Mouse (Mus musculus): Measurements from ENCODE around the gene Antxrl. TPM values are rescaled to one million over a fixed set of nuclear protein-coding genes. Genes with fewer than 3 reads are reported as not detected.

Antxrl gene
- not detected in 2 replicates for polyA plus RNA-seq (2016; fragmentation: Nextera tagmentation; extraction: Ambion mirVana)

DNA sequence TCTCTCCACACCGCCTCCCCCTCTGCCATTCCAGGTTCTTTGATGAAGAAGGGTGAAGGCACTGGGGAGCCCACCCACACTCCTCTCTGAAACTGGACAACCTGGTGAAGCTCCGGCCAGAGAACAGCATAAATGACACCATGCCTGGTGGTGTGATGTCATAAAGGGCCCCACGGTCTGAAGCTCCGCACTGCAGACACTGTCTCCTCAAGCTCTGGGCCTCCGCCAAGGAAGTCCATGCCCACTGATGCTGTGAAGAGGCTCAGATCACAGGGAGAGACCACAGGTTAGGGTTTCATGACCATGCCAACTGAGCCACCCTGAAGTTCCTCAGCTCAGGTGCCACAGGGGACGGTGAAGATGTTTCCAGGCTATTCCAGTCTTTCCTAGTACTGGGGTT, at the start of gene Antxrl:
Gene Antxrl (plus strand): TSS at position 192 of the 400 bp plus-strand sequence.
- no peak for ATAC-seq (ENCODE audit: low FRiP score)
- Histone ChIP-seq H3K27me3 (no peaks in the 10 kb centered on the region), H3K9me3 (no peaks in the 10 kb centered on the region), H3K4me3 (replicated peaks) (no peak within 1 kb of the TSS), H3K36me3 (replicated peaks) (no peaks in the 10 kb centered on the region), H3K9ac (no peak within 1 kb of the TSS), H3K4me2 (no peak within 1 kb of the TSS), H3K4me1 (no peaks in the 10 kb centered on the region), H3K27ac (no peak within 1 kb of the TSS)
- 96% methylated on average over 6 of the region's 6 CpGs for WGBS

DNA sequence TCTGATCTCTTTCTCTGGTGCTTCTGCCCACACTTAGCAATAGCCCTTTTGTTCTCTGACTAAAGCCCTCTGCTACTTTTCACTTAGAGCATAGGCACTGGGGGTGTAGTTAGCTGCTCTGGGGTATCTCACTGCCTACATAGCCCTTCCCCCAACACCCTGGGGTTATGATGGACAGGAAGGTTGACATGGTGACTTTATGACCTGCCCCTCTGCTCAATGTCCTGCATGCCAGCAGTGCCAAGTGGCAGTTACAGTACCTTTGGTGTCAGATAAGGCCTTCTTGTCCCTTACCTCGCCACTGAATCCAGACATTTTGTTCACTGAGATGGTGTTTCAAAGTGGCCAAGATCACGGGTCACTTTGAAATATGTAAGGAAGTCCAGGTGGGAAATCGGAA, 37.4 kb upstream of the Antxrl start, which contains the start of gene Gm30083:
Gene Gm30083 (minus strand): TSS at position 120 of the 400 bp plus-strand sequence.
- no peaks in the 10 kb centered on the region for H3K9me3 ChIP-seq
- no peak within 1 kb of the TSS for H3K27ac ChIP-seq
- H3K4me2 ChIP-seq, result no peak within 1 kb of the TSS
- no peak within 1 kb of the TSS for H3K9ac ChIP-seq
- ATAC-seq (ENCODE audit: low FRiP score), result no peak
- H3K36me3 ChIP-seq (replicated peaks), result no peaks in the 10 kb centered on the region
- H3K4me1 ChIP-seq, result no peaks in the 10 kb centered on the region
- 88% methylated on average over 3 of the region's 3 CpGs for WGBS
- H3K4me3 ChIP-seq (replicated peaks), result no peak within 1 kb of the TSS
- no peaks in the 10 kb centered on the region for H3K27me3 ChIP-seq

DNA sequence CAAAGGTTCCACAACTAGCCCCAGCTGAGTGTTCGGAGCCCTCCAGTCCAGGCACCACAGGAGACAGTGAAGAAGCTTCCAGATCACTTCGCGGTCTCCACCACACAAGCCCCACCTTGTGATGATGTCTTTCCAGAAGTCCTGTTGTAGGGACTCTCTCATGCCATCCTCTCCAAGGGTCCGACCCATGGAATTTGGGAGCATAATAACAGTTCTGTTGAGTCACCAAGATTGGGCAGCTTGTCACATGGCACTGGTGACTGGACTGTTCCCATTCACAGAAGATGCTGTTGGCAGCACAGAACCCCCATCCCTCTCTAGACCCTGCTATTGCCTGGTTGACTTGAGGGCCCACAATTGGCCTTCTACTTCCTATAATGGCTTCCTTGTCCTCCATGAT, 36.1 kb upstream of the Antxrl start, which contains the start of gene Gm5460:
Gene Gm5460 (plus strand): TSS at position 378 of the 400 bp plus-strand sequence.
- 88% methylated on average over 4 of the region's 4 CpGs for WGBS
- H3K9ac ChIP-seq, result no peak within 1 kb of the TSS
- H3K4me2 ChIP-seq, result no peak within 1 kb of the TSS
- no peaks in the 10 kb centered on the region for H3K36me3 ChIP-seq (replicated peaks)
- no peak within 1 kb of the TSS for H3K4me3 ChIP-seq (replicated peaks)
- H3K9me3 ChIP-seq, result no peaks in the 10 kb centered on the region
- no peaks in the 10 kb centered on the region for H3K27me3 ChIP-seq
- ATAC-seq (ENCODE audit: low FRiP score), result no peak
- no peak within 1 kb of the TSS for H3K27ac ChIP-seq
- H3K4me1 ChIP-seq, result no peaks in the 10 kb centered on the region

DNA sequence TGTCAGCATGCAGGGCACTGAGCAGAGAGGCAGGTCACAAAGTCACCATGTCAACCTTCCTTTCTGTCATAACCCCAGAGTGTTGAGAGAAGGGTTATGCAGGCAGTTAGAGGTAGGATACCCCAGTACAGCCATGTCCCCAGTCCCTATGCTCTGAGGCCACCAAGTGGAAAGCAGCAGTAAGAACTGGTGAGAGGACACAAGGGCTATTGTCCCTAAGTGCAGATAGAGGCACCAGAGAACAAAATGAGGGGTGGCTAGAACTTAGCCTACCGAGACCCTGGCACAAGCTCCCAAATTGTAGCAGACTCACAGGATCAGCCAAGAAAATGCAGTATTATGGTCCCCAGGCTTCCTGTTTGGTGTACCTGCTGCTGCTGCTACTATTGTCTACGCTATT, 35.6 kb upstream of the Antxrl start:
- Histone ChIP-seq H3K36me3 (replicated peaks) (no peaks in the 10 kb centered on the region), H3K4me3 (replicated peaks) (no peak overlapping the region), H3K27me3 (no peaks in the 10 kb centered on the region), H3K9ac (no peak overlapping the region), H3K4me2 (no peak overlapping the region), H3K9me3 (no peaks in the 10 kb centered on the region), H3K4me1 (no peaks in the 10 kb centered on the region), H3K27ac (no peak overlapping the region)
- ATAC-seq (ENCODE audit: low FRiP score), result no peak
- WGBS, result 91% methylated on average over 2 of the region's 2 CpGs

DNA sequence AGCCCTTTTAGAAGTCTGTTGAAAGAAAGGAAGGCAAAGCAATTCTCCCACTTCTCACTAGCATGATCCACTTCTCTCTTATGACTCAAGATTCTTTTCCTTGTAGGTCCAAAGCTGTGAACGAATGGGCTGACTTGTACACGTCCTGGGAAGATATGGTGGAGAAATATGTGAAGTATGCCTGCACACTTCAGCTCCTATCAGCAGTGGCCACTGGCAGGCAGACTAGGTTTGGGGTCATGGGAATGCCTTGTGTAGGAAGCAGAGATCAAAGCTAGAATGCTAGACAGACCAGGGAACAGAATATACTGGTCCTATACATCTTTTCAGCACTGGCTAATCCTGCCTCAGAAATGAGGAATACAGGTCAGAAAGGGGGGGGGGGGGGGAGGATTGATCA, 25.8 kb upstream of the Antxrl start:
- 0 out of 2 replicates have a peak, but pooled peaks cover 8% of the 10 kb centered on the region for H3K9me3 ChIP-seq
- no peaks in the 10 kb centered on the region for H3K4me1 ChIP-seq
- no peak overlapping the region for H3K4me3 ChIP-seq (replicated peaks)
- no peak overlapping the region for H3K4me2 ChIP-seq
- H3K27me3 ChIP-seq, result no peaks in the 10 kb centered on the region
- H3K36me3 ChIP-seq (replicated peaks), result no peaks in the 10 kb centered on the region
- ATAC-seq (ENCODE audit: low FRiP score), result no peak
- no peak overlapping the region for H3K27ac ChIP-seq
- no peak overlapping the region for H3K9ac ChIP-seq
- 86% methylated on average over 2 of the region's 2 CpGs for WGBS

DNA sequence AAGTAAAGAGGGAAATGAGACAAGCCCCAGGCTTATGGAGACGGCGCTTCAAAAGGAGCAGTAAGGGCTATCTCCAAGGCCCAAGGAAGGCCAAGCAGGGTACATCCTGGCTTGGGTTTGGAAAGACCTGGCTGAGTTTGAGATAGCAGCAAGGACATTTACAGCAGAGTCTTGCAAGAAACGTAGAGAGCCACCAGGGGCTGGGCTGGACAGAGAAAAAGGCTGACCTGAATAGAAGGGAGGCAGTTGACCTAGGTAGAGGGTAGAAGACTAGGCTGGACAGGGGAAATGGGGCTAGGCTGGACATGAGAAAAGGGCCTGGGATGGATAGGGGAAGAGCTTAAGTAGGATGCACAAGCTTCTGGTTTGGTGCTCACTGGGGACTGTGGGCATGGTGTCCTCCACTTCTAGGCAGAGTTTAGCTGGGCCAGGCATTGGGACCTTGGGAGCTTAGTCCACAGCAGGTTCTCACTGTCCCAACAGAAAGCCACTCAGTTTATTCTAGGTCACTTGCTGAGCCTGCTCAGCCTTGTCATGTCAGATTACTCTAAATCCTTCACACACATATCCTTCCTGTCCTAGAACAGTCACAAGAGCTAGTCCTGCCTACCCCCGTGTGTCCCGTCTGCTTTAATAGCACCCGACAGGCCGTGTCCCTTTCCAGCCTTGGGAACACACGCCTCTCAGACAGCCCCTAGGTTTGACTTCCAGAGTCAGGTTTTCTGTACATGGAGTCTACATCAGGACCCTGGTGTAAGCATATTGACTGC, 18.5 kb upstream of the Antxrl start:
- no peaks in the 10 kb centered on the region for H3K4me1 ChIP-seq
- H3K9ac ChIP-seq, result no peak overlapping the region
- no peak overlapping the region for H3K4me3 ChIP-seq (replicated peaks)
- H3K9me3 ChIP-seq, result no peaks in the 10 kb centered on the region
- WGBS, result 91% methylated on average over 8 of the region's 8 CpGs
- ATAC-seq (ENCODE audit: low FRiP score), result no peak
- H3K36me3 ChIP-seq (replicated peaks), result no peaks in the 10 kb centered on the region
- no peak overlapping the region for H3K27ac ChIP-seq
- H3K27me3 ChIP-seq, result no peaks in the 10 kb centered on the region
- H3K4me2 ChIP-seq, result no peak overlapping the region

DNA sequence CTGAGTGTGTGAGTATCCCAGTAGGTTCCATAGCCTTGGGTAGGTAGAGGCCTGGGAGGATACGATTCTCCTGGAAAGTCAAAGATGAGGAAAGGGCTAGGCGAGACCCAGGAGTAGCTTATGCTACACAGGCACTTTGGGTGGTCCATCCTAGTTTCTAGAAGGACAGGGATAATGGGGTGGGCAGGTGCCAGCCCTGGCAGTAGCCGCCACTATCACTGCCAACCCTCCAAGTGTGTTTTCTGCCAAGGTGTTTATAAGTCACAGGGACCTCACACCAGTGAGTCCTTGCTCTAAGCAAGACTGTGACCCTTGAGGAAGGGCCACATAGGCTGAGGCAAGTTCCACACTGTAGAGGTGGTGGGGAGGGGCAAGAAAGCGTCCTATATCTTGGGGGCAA, 11.3 kb upstream of the Antxrl start:
- Histone ChIP-seq H3K4me1 (no peaks in the 10 kb centered on the region), H3K27ac (no peak overlapping the region), H3K36me3 (replicated peaks) (no peaks in the 10 kb centered on the region), H3K4me2 (no peak overlapping the region), H3K9me3 (no peaks in the 10 kb centered on the region), H3K4me3 (replicated peaks) (no peak overlapping the region), H3K9ac (no peak overlapping the region), H3K27me3 (no peaks in the 10 kb centered on the region)
- 90% methylated on average over 4 of the region's 4 CpGs for WGBS
- ATAC-seq (ENCODE audit: low FRiP score), result no peak

DNA sequence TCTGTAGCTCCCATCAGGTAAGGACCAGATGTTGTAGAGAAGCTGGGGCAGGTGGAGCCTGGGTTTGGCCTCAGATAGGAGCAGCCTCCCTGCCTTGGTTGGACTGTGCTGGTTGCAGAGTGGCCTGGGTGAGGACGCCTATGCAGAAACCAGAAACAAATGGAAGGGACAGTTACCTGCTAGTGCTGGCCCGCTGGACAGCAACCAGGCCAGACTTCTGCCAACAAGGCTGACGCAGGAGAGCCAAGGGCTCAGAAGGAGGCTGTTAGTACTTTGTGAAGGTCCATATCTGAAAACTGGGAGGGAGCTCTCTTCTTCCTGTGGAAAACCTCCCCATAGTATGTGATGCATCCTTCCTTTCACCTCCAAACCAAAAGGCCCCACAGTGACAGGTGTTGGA, 9.2 kb upstream of the Antxrl start:
- Histone ChIP-seq H3K36me3 (replicated peaks) (no peaks in the 10 kb centered on the region), H3K9me3 (no peaks in the 10 kb centered on the region), H3K9ac (no peak overlapping the region), H3K4me2 (no peak overlapping the region), H3K4me3 (replicated peaks) (no peak overlapping the region), H3K27ac (no peak overlapping the region), H3K4me1 (no peaks in the 10 kb centered on the region), H3K27me3 (no peaks in the 10 kb centered on the region)
- WGBS, result 82% methylated on average over 3 of the region's 3 CpGs
- ATAC-seq (ENCODE audit: low FRiP score), result no peak

DNA sequence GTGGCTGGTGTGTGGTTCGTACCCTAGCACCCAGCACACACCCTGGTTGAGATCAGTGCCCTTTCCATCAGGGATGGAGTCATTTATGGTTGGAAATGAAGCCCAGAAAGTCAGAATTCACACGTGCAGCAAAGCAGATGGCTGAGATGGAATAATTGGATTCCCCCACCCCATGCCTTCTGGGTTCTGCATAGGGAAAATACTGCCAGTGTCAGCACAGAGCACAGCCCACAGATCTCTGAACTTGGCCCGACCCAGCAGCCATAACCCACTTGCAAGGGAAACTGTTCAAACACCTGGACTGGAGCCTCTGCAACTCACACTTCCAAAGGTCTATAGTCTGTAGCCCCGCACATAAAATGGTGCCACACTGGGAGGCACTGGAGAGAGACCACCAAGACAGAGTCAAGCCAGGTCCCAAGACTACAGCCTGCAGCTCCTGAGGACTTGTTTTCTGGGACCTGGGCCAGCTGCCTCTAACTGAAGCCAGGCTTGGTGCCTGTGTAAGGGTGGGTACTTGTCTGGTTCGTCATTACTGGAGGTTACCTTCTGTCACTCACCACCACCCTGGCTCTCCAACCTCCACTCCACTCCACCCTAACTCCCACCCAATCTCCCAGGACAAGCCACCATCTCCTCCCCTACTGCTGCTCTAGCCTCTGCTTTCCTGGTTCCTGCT, 2.3 kb upstream of the Antxrl start:
- WGBS, result 78% methylated on average over 5 of the region's 5 CpGs
- Histone ChIP-seq H3K27me3 (no peaks in the 10 kb centered on the region), H3K36me3 (replicated peaks) (no peaks in the 10 kb centered on the region), H3K27ac (no peak overlapping the region), H3K9me3 (no peaks in the 10 kb centered on the region), H3K4me1 (no peaks in the 10 kb centered on the region), H3K4me2 (no peak overlapping the region), H3K9ac (no peak overlapping the region), H3K4me3 (replicated peaks) (no peak overlapping the region)
- no peak for ATAC-seq (ENCODE audit: low FRiP score)

DNA sequence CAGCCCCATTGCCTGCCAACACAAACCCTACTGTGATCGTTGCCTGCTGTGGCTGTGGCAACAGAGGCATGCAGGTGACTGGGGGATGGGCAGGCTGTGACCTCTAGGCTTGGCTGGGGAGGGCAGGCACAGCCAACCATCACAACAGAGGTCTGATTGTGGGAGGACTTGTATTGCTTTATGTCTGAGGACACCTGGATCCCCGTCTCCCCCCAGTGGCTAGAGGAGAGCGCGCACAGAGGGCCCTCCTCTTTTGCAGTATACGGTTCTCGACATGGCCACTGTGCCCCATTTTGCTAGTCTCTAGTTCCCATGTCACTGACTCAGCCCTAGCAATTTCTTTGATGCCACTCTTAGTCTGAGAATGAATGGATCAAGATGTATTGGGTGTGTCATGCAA, 19.2 kb downstream of the Antxrl start:
- H3K36me3 ChIP-seq (replicated peaks), result no peaks in the 10 kb centered on the region
- H3K27ac ChIP-seq, result no peak overlapping the region
- H3K9ac ChIP-seq, result no peak overlapping the region
- ATAC-seq (ENCODE audit: low FRiP score), result no peak
- no peak overlapping the region for H3K4me3 ChIP-seq (replicated peaks)
- H3K27me3 ChIP-seq, result no peaks in the 10 kb centered on the region
- WGBS, result 53% methylated on average over 6 of the region's 6 CpGs
- no peaks in the 10 kb centered on the region for H3K4me1 ChIP-seq
- no peaks in the 10 kb centered on the region for H3K9me3 ChIP-seq
- H3K4me2 ChIP-seq, result no peak overlapping the region

DNA sequence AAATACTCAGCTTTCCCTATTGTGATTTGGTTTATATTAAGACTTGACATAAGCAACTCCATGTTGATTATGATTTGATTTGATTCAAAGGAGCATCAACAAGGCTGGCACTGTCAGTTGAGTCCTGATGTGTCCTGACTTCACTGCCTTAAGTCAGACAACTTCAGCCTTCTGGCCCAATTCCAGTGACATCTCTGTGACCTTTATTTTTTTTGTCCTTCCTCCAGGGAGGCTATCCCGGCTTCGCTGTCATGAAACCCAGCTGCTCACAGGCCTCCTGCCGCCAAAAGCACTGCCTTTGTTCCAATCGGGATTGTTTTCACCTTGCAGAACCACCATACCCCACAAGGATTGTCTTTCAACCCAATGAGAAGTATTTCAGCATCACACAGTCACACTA, 22.8 kb downstream of the Antxrl start:
- H3K4me3 ChIP-seq (replicated peaks), result no peak overlapping the region
- H3K9me3 ChIP-seq, result no peaks in the 10 kb centered on the region
- H3K4me1 ChIP-seq, result no peaks in the 10 kb centered on the region
- no peak overlapping the region for H3K9ac ChIP-seq
- H3K4me2 ChIP-seq, result no peak overlapping the region
- no peak for ATAC-seq (ENCODE audit: low FRiP score)
- no peaks in the 10 kb centered on the region for H3K36me3 ChIP-seq (replicated peaks)
- H3K27me3 ChIP-seq, result no peaks in the 10 kb centered on the region
- no peak overlapping the region for H3K27ac ChIP-seq
- WGBS, result 46% methylated on average over 4 of the region's 4 CpGs

DNA sequence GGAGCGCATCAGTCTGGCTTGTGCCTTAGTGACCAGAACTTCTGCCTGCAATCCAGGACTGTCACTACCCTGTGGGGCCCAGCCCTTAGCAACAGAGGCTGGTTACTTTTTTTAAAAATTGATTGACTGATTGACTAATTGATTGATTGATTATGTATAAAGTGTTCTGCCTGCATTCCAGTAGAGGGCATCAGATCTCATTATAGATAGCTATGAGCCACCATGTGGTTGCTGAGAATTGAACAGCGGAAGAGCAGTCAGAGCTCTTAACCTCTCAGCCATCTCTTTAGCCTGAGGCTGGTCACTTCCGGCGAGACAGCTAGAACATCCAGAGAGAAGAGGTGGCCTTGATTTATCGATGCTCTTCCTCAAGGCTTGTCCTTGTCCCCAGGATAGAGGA, 24.7 kb downstream of the Antxrl start:
- H3K4me2 ChIP-seq, result no peak overlapping the region
- no peak for ATAC-seq (ENCODE audit: low FRiP score)
- 0 out of 2 replicates have a peak, but pooled peaks cover 3% of the 10 kb centered on the region for H3K4me1 ChIP-seq
- no peak overlapping the region for H3K9ac ChIP-seq
- no peaks in the 10 kb centered on the region for H3K9me3 ChIP-seq
- 76% methylated on average over 5 of the region's 5 CpGs for WGBS
- H3K27ac ChIP-seq, result no peak overlapping the region
- H3K36me3 ChIP-seq (replicated peaks), result no peaks in the 10 kb centered on the region
- H3K4me3 ChIP-seq (replicated peaks), result no peak overlapping the region
- 0 out of 2 replicates have a peak, but pooled peaks cover 3% of the 10 kb centered on the region for H3K27me3 ChIP-seq

Measured in forebrain, embryonic 12.5 days (tissue).